Mouse (Mus musculus) olfactory bulb, adult 2 months (tissue): ENCODE measurements around the gene Smarcc2. TPM values are rescaled to one million over a fixed set of nuclear protein-coding genes. Genes with fewer than 3 reads are reported as not detected.
"Not testable (repeated sequence)": the region's sequence is repeated elsewhere in the genome, so short reads cannot be mapped to it uniquely, and the experiment has no call there.

Experiments
- H3K27ac ChIP-seq: fragments of 200-500 bp; 2 replicates; pipeline ENCODE4 v1.5.1; 2012; ENCODE audit warnings: low read depth, low read length; ENCODE audit not compliant: insufficient read depth
- H3K4me1 ChIP-seq: fragments of 200-500 bp; 2 replicates; pipeline ENCODE4 v1.6.1; 2012; ENCODE audit warnings: low read length; ENCODE audit not compliant: control insufficient read depth, insufficient read depth
- H3K4me3 ChIP-seq: fragments of 200-500 bp; 2 replicates; pipeline ENCODE4 v1.5.1; 2012; ENCODE audit warnings: mild to moderate bottlenecking, low read depth, low read length, moderate library complexity; ENCODE audit not compliant: insufficient read depth
- CTCF ChIP-seq: fragments of 200-500 bp; IDR thresholded peaks from 2 replicates; pipeline ENCODE4 v1.5.1; 2012; ENCODE audit warnings: low read depth, mild to moderate bottlenecking, low read length, moderate library complexity; ENCODE audit not compliant: insufficient read depth
- POLR2A ChIP-seq: fragments of 200-500 bp; IDR thresholded peaks from 2 replicates; pipeline ENCODE4 v1.6.1; 2012; ENCODE audit warnings: mild to moderate bottlenecking, low read depth, low read length, moderate library complexity; ENCODE audit not compliant: insufficient read depth
- WGBS: fragments of 180-500 bp; shearing (Covaris S2); methylation state at CpG from one replicate; pipeline ENCODE4 v1.1.7; 2018; 5-methylcytosine and 5-hydroxymethylcytosine counted together
- polyA plus RNA-seq: library from polyadenylated mRNA; stranded (reverse); fragments of >200 nt; gene quantifications from 2 replicates; pipeline ENCODE4 v1.2.4, GENCODE M21; 2012; ENCODE audit warnings: low replicate concordance; ENCODE audit not compliant: missing spikeins, insufficient read depth, insufficient read length

The Smarcc2 gene
- polyA plus RNA-seq, 1 experiment: 251 TPM

DNA sequence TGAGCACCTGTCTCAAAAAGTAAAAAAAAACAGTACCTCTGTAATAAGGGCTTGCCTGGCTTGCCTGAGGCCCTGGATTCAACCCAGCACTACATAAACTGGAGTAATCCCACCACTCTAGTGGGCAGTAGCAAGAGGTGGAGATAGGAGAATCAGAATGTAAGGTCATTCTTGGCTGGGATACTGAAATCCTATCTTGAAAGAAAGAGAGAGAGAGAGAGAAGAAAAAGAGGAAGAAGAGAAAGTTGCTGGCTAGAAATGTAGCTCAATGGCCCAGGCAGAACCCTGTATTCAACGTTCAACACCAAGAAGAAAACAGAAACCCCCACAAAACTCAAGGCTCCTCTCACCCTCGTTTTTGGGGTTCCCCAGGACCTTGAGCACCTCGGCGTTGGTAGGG is 36.9 kb downstream of the Smarcc2 start:
- 75% methylated on average over 4 of the region's 4 CpGs for WGBS
- no peak for TF ChIP-seq CTCF
- no peak for TF ChIP-seq POLR2A
- H3K27ac ChIP-seq: no peak overlapping the region
- H3K4me1 ChIP-seq: peaks cover 29% of the 10 kb centered on the region
- H3K4me3 ChIP-seq: no peak overlapping the region

DNA sequence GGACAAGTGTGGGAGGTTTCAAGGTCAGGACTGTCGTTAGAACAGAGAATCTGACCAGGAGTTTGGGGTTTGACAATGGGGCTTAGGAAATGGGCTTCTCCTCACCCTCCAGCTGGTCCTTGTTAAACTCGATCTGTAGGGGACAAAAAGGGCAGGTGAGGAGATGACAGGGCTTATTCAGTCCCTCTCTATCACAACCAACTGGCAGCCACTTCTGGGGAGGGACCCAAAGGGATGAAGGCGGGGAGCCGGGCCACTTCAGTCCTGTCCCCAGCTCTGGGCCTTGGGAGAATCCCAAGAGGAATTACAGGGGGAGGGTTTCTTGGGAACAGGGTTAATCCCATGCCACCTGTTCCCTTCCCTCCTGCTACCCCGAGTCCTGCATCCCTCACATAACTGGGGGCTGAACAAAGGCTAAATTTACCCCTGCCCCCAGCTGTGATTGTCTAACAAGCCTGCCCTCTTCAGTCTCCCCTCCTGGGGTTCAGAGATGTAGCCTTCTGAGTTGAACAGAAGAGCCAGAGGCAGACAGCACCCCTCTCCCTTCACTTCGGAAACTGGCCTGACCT is 37.5 kb downstream of the Smarcc2 start:
- H3K4me1 ChIP-seq: peaks cover 23% of the 10 kb centered on the region
- 33% methylated on average over 6 of the region's 6 CpGs for WGBS
- TF ChIP-seq POLR2A (no peak), CTCF (no peak)
- no peak overlapping the region for H3K27ac ChIP-seq
- H3K4me3 ChIP-seq: no peak overlapping the region

DNA sequence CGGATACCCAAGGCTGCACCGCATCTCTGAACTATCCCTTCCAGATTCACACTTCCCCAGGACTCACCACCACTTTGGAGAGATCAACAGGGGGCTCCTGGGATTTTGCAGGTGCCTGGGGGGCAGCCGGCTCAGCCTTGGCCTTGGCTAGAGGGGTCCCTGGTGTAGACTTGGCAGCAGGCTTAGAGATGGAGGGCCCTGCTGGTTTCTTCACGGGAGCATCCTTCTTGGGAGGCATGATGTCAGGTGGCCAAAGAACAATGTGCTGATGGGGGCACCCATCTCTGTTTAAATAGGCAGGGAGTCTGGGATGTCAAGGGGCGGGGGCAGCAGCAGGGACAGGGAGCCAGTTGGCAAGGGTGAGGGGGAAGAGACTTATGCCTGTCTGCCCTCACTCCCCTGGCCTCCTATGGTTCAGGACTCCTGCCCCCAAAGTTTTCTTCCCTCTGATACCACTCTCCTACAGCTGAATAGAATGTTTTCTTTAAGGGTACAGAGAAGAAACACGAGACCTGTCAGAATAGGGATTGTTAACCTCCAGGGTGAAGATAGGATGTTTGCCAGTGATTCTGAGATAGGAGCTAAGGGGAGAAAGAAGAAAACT is 38.2 kb downstream of the Smarcc2 start:
- Histone ChIP-seq H3K4me3 (no peak overlapping the region), H3K27ac (no peak overlapping the region), H3K4me1 (peaks cover 19% of the 10 kb centered on the region)
- WGBS: 53% methylated on average over 6 of the region's 6 CpGs
- TF ChIP-seq POLR2A (no peak), CTCF (no peak)

DNA sequence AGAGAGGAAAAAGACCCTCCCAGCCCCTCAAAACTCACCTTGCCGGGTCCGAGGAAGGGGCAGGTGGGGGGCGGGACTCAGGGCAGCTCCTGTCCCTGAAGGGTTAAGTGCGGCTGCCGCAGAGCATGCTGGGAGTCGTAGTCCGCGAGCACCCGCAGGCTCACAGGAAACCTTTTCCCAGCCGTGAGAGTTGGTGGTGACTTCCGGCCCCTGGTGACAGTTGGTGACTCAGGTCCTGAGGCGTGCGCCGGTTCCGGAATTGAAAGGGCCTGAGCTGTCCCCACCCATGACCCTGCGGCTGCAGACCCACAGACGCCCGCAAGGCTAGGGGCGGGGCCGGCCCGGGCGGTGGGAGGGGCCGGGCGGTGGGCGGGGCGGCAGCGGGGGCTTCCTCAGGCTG is 39.5 kb downstream of the Smarcc2 start, which contains the start of gene Myl6b:
TSS of gene Myl6b (minus strand) at position 96 of the 400 bp plus-strand sequence.
- WGBS: 1% methylated on average over 27 of the region's 27 CpGs
- TF ChIP-seq CTCF: no peak
- TF ChIP-seq POLR2A: no peak
- H3K4me3 ChIP-seq: peak within 1 kb of the TSS; percentile 64

DNA sequence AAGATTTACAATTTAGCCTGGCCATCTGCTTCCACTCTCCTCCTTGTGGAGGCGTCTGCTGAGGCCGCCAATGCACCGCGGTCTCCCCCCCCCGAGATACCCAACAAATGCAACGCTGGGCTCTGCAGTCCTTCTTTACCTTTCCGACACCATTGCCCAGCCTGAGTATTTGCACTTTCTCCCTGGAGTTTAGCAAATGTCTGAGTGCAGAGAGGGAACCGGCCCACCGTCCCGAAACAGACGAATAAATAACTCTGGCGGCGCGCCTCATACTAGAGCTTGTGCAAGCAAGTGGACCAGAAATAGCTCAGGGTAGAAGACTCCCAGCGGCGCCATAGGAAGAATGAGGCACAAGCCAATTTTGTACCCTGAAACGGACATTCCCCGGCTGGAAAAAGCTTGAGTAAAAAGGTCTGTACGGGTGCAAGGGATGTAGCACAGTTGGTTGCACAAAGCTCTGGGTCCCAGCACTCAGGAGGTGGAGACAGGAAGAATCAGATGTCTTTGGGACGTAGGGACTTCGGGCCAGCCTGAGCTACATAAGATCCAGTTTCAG is 40.1 kb downstream of the Smarcc2 start:
- TF ChIP-seq POLR2A: no peak
- TF ChIP-seq CTCF: no peak
- H3K4me3 ChIP-seq: peak overlapping the region; percentile 61
- WGBS: under 1% methylated on average over 21 of the region's 21 CpGs
- peak overlapping the region; percentile 68 for H3K27ac ChIP-seq
- peaks cover 19% of the 10 kb centered on the region for H3K4me1 ChIP-seq

More for the DNA sequence above, 39.5 kb downstream of the Smarcc2 start, which contains the start of gene Myl6b:
- peak within 1 kb of the TSS; percentile 68 for H3K27ac ChIP-seq
- peaks cover 19% of the 10 kb centered on the region for H3K4me1 ChIP-seq

DNA sequence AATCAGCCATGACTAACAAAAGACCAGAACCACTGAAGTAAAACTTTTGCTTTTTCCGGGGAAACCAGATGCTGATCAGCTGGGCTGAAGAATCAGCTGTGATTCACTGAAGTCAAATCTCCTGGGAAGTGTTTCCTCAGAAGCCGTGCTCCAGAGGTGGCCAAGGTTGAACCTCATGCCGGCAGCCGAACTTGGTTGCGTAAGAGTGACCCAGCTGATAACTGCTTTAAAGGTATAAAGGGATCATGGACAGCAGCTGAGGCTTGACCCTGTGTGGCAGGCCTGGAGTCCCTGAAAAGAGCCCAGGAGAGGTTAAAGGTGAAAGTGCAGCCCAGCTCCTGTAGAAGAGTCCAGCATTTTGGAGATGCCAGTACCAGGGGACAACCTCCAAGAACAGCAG is 43.3 kb downstream of the Smarcc2 start:
- TF ChIP-seq CTCF (no peak), POLR2A (no peak)
- WGBS: 74% methylated on average over 5 of the region's 5 CpGs
- Histone ChIP-seq H3K4me1 (0 out of 2 replicates have a peak, but pooled peaks cover 4% of the 10 kb centered on the region), H3K27ac (no peak overlapping the region), H3K4me3 (no peak overlapping the region)

DNA sequence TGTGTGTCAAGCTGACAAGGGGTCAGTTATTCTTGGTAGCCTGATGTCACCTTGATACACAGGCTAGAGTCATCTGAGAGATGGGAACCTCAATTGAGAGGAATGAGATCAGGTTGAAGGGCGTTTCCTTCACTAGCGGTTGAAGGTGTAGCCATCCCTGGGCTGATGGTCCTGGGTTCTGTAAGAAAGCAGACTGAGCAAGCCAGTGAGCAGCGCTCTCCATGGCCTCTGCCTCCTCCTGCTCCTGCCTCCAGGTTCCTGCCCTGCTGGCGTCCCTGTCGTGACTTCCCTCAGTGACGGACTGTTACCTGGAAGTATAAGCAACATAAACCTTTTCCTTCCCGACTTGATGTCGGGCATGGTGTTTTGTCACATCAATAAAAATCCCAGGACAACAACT is 44.5 kb downstream of the Smarcc2 start:
- no peak overlapping the region for H3K4me3 ChIP-seq
- WGBS: 80% methylated on average over 8 of the region's 8 CpGs
- 0 out of 2 replicates have a peak, but pooled peaks cover 4% of the 10 kb centered on the region for H3K4me1 ChIP-seq
- no peak overlapping the region for H3K27ac ChIP-seq
- TF ChIP-seq CTCF: no peak
- no peak for TF ChIP-seq POLR2A

DNA sequence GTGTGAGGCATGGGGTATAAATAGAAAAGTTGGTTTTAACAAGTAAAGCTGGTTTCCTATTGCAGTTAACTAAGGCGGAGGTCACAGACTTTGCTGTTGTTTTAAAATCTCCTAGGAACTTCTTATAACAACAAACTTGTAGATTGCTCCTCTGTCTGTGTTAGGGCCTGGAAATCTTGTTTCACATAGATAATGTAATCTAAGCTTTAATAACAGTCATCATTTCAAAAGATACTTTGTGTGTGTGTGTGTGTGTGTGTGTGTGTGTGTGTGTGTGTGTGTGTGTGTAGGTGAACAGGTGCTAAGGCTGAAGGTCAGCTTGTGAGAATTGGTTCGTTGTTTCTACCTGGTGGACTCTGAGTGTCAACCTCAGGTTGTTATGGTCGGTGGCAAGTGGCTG is 45.0 kb downstream of the Smarcc2 start:
- H3K4me1 ChIP-seq: 0 out of 2 replicates have a peak, but pooled peaks cover 4% of the 10 kb centered on the region
- WGBS: 86% methylated on average over 3 of the region's 3 CpGs
- no peak overlapping the region for H3K4me3 ChIP-seq
- H3K27ac ChIP-seq: no peak overlapping the region
- TF ChIP-seq CTCF (no peak), POLR2A (no peak)

DNA sequence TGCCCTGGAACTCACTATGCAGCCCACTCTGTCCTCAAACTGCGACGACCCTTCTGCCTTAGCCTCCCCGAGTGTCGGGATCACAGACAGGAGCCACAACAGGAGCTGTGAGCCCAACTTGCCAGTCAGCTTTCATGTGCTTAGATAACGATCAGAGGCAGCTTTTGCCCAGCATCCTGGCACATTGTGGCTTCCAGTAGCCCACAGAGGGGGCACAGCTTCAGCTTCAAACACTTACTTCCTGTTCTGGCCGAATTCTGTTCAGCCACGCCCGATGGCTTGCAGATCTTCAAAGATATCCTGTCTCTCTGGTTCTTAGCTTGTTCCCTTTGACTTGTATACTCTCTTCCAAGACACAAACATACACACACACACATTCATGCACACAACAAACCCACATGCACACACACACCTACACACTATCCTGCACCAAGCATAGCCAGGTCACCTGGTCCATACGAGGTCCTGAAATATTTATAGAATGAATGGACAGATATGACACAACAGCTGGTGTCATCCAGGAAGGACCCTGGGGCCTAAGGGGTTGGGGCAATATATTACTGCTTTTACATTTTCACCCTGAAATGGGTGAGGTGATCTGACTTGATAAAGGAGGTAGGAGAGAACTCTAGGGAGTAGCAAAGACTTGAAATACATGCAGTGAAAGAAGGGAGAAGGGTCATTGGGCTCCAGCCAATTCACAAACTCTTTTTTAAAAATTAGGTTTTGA is 45.8 kb downstream of the Smarcc2 start:
- Histone ChIP-seq H3K27ac (no peak overlapping the region; the same call in 1 of the 2 replicates), H3K4me1 (0 out of 2 replicates have a peak, but pooled peaks cover 4% of the 10 kb centered on the region), H3K4me3 (no peak overlapping the region)
- WGBS: 71% methylated on average over 9 of the region's 9 CpGs
- TF ChIP-seq POLR2A (no peak), CTCF (no peak)

DNA sequence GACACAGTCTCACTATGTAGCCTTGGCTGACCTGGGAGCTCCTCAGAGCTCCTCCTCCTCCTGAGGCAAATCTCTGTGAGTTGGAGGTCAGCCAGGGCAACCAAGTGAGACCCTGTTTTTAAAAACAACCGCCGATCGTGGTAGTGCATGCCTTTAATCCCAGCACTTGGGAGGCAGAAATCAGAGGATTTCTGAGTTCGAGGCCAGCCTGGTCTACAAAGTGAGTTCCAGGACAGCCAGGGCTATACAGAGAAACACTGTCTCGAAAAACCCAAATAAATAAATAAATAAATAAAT is 46.3 kb downstream of the Smarcc2 start:
- not testable (repeated sequence) for H3K4me3 ChIP-seq, H3K27ac ChIP-seq, H3K4me1 ChIP-seq
- WGBS: 76% methylated on average over 5 of the region's 5 CpGs
